Comparison of ENCODE assay signal across 8 mouse cellular contexts in the genomic region with DNA sequence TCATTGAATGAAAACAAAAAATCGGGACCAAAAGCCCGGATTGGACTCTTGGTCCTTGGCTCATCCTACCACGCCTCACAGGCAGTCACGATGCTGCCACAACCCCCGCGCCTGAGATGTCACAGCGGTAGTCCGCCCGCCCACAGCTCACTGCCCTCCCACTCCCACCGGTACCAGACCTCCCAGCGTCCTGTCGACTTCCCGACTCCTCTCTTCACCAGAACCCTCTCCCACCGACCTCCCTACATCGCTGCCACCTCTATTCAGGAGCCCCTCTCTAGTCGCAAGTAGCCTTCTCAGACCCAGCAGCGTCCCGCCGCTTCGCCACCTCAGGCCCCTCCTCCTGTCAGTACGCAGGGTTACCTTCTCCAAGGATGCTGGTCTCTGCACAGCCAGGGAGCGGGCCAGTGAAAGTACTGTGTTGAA. TPM values are rescaled to one million over a fixed set of nuclear protein-coding genes. Genes with fewer than 3 reads are reported as not detected.
A peak's percentile ranks its signal among the peaks of the same experiment; 100 is the strongest.
DNase-seq lines count a peak whose midpoint lies in the region; ATAC-seq lines count a peak whose summit lies in the region.

No protein-coding gene starts in this region.

- peak; percentile 58 for DNase-seq in adrenal gland, adult 8-10 months
- peak; percentile 76 for DNase-seq in thymus, postnatal 4 days

- ATAC-seq in CD4-positive, CD25-positive, alpha-beta regulatory T cell, adult 4 months: peak; percentile 34
- ATAC-seq in heart, embryonic 13.5 days (ENCODE audit: extremely low read depth, insufficient number of reproducible peaks, low FRiP score, low TSS enrichment): peak; percentile 55
- peak; percentile 87 for ATAC-seq in kidney, embryonic 16.5 days (ENCODE audit: low FRiP score, low TSS enrichment)
- ATAC-seq in limb, embryonic 15.5 days (ENCODE audit: insufficient number of reproducible peaks, low FRiP score, low TSS enrichment, low read depth): peak; percentile 78
- peak; percentile 88 for ATAC-seq in midbrain, embryonic 15.5 days (replicated peaks)

- H3K36me3 ChIP-seq in erythroblast, embryonic 14.5 days (ENCODE audit: control insufficient read depth): peaks cover 33% of the 10 kb centered on the region
- peaks cover 13% of the 10 kb centered on the region for H3K36me3 ChIP-seq in heart, embryonic 13.5 days
- no peaks in the 10 kb centered on the region; the same call in 1 of the 2 replicates for H3K36me3 ChIP-seq in kidney, embryonic 16.5 days (ENCODE audit: insufficient read depth, low read length)
- no peaks in the 10 kb centered on the region; the same call in 1 of the 2 replicates for H3K36me3 ChIP-seq in limb, embryonic 15.5 days
- H3K36me3 ChIP-seq in midbrain, embryonic 15.5 days (replicated peaks): no peaks in the 10 kb centered on the region

- H3K4me3 ChIP-seq in erythroblast, embryonic 14.5 days (replicated peaks): peak overlapping the region; percentile 88
- peak overlapping the region; percentile 74 for H3K4me3 ChIP-seq in heart, embryonic 13.5 days
- peak overlapping the region; percentile 84 for H3K4me3 ChIP-seq in kidney, embryonic 16.5 days (ENCODE audit: low read length)
- peak overlapping the region; percentile 87 for H3K4me3 ChIP-seq in limb, embryonic 15.5 days
- H3K4me3 ChIP-seq in midbrain, embryonic 15.5 days: peak overlapping the region; percentile 94

- H3K4me1 ChIP-seq in erythroblast, embryonic 14.5 days (ENCODE audit: control insufficient read depth): peaks cover 51% of the 10 kb centered on the region
- peaks cover 37% of the 10 kb centered on the region for H3K4me1 ChIP-seq in heart, embryonic 13.5 days
- peaks cover 17% of the 10 kb centered on the region for H3K4me1 ChIP-seq in kidney, embryonic 16.5 days (ENCODE audit: insufficient read depth, low read length)
- H3K4me1 ChIP-seq in limb, embryonic 15.5 days: peaks cover 21% of the 10 kb centered on the region
- H3K4me1 ChIP-seq in midbrain, embryonic 15.5 days: peaks cover 42% of the 10 kb centered on the region

- WGBS in heart, embryonic 13.5 days: 1% methylated on average over 22 of the region's 22 CpGs
- WGBS in kidney, embryonic 16.5 days: under 1% methylated on average over 22 of the region's 22 CpGs
- WGBS in limb, embryonic 15.5 days: 0% methylated on average over 22 of the region's 22 CpGs
- under 1% methylated on average over 22 of the region's 22 CpGs for WGBS in midbrain, embryonic 15.5 days

- H3K9me3 ChIP-seq in erythroblast, embryonic 14.5 days (ENCODE audit: control insufficient read depth, low read length): no peaks in the 10 kb centered on the region
- no peaks in the 10 kb centered on the region for H3K9me3 ChIP-seq in heart, embryonic 13.5 days
- H3K9me3 ChIP-seq in kidney, embryonic 16.5 days (ENCODE audit: low read length): no peaks in the 10 kb centered on the region
- H3K9me3 ChIP-seq in limb, embryonic 15.5 days: no peaks in the 10 kb centered on the region
- H3K9me3 ChIP-seq in midbrain, embryonic 15.5 days: no peaks in the 10 kb centered on the region

- H3K9ac ChIP-seq in heart, embryonic 13.5 days: peak overlapping the region; percentile 92
- peak overlapping the region; percentile 78 for H3K9ac ChIP-seq in kidney, embryonic 16.5 days (replicated peaks; ENCODE audit: low read length)
- H3K9ac ChIP-seq in limb, embryonic 15.5 days: peak overlapping the region; percentile 61
- peak overlapping the region; percentile 74 for H3K9ac ChIP-seq in midbrain, embryonic 15.5 days

- H3K4me2 ChIP-seq in heart, embryonic 13.5 days: peak overlapping the region; percentile 80
- H3K4me2 ChIP-seq in kidney, embryonic 16.5 days (replicated peaks; ENCODE audit: low read depth, low read length): peak overlapping the region; percentile 76
- H3K4me2 ChIP-seq in limb, embryonic 15.5 days: peak overlapping the region; percentile 72
- H3K4me2 ChIP-seq in midbrain, embryonic 15.5 days: peak overlapping the region; percentile 54

- H3K27ac ChIP-seq in heart, embryonic 13.5 days (replicated peaks): peak overlapping the region; percentile 88
- peak overlapping the region; percentile 68 for H3K27ac ChIP-seq in kidney, embryonic 16.5 days (ENCODE audit: low read length)
- H3K27ac ChIP-seq in limb, embryonic 15.5 days: peak overlapping the region; percentile 80
- H3K27ac ChIP-seq in midbrain, embryonic 15.5 days: peak overlapping the region; percentile 92

- H3K27me3 ChIP-seq in erythroblast, embryonic 14.5 days (ENCODE audit: control insufficient read depth): no peaks in the 10 kb centered on the region
- H3K27me3 ChIP-seq in heart, embryonic 13.5 days (replicated peaks): no peaks in the 10 kb centered on the region
- H3K27me3 ChIP-seq in kidney, embryonic 16.5 days (ENCODE audit: insufficient read depth, low read length): no peaks in the 10 kb centered on the region
- no peaks in the 10 kb centered on the region for H3K27me3 ChIP-seq in limb, embryonic 15.5 days
- no peaks in the 10 kb centered on the region for H3K27me3 ChIP-seq in midbrain, embryonic 15.5 days (replicated peaks)

RNA-seq across cellular contexts. Expression of a gene that starts 0.5 kb away (rescaled TPM):
- polyA plus RNA-seq in CD4-positive, CD25-positive, alpha-beta regulatory T cell, adult 4 months (2017; shearing (Covaris generic)): 10 to 100 TPM; 10.5 to 22.1 TPM
- 10 to 100 TPM; 26.7 to 32.4 (median 29.4) TPM for total RNA-seq in adrenal gland, adult 8-10 months (2022)
- polyA plus RNA-seq in erythroblast, embryonic 14.5 days (2012): 0.49 and 0.66 TPM in 2 replicates
- 11.0 and 12.0 TPM in 2 replicates for polyA plus RNA-seq in heart, embryonic 13.5 days (2015; fragmentation: Nextera tagmentation; extraction: Ambion mirVana)
- polyA plus RNA-seq in kidney, embryonic 16.5 days (2015; fragmentation: Nextera tagmentation; extraction: Ambion mirVana): 14.7 and 15.6 TPM in 2 replicates
- 18.1 and 20.5 TPM in 2 replicates for polyA plus RNA-seq in limb, embryonic 15.5 days (2015; fragmentation: Nextera tagmentation; extraction: Ambion mirVana)
- polyA plus RNA-seq in midbrain, embryonic 15.5 days (2015; fragmentation: Nextera tagmentation; extraction: Ambion mirVana): 24.5 and 25.1 TPM in 2 replicates

RNA-seq across cellular contexts. Expression of a gene that starts 0.8 kb away (rescaled TPM):
- 10 to 100 TPM; 56.9 to 57.5 TPM for polyA plus RNA-seq in CD4-positive, CD25-positive, alpha-beta regulatory T cell, adult 4 months (2017; shearing (Covaris generic))
- 100 to 1,000 TPM in 2 of 4 experiments, 10 to 100 TPM in 2; 86.3 to 111 (median 102) TPM for total RNA-seq in adrenal gland, adult 8-10 months (2022)
- polyA plus RNA-seq in erythroblast, embryonic 14.5 days (2012): 0.79 and 1.9 TPM in 2 replicates
- 26.7 and 29.0 TPM in 2 replicates for polyA plus RNA-seq in heart, embryonic 13.5 days (2015; fragmentation: Nextera tagmentation; extraction: Ambion mirVana)
- polyA plus RNA-seq in kidney, embryonic 16.5 days (2015; fragmentation: Nextera tagmentation; extraction: Ambion mirVana): 39.1 and 39.2 TPM in 2 replicates
- 26.0 and 30.7 TPM in 2 replicates for polyA plus RNA-seq in limb, embryonic 15.5 days (2015; fragmentation: Nextera tagmentation; extraction: Ambion mirVana)
- polyA plus RNA-seq in midbrain, embryonic 15.5 days (2015; fragmentation: Nextera tagmentation; extraction: Ambion mirVana): 68.4 and 77.8 TPM in 2 replicates

RNA-seq across cellular contexts. Expression of a gene that starts 46.5 kb away (rescaled TPM):
- 10 to 100 TPM; 20.2 to 24.2 TPM for polyA plus RNA-seq in CD4-positive, CD25-positive, alpha-beta regulatory T cell, adult 4 months (2017; shearing (Covaris generic))
- 10 to 100 TPM; 27.7 to 38.9 (median 36.1) TPM for total RNA-seq in adrenal gland, adult 8-10 months (2022)
- polyA plus RNA-seq in erythroblast, embryonic 14.5 days (2012): 0.84 and 0.88 TPM in 2 replicates
- 42.8 and 46.0 TPM in 2 replicates for polyA plus RNA-seq in heart, embryonic 13.5 days (2015; fragmentation: Nextera tagmentation; extraction: Ambion mirVana)
- 77.6 and 78.5 TPM in 2 replicates for polyA plus RNA-seq in kidney, embryonic 16.5 days (2015; fragmentation: Nextera tagmentation; extraction: Ambion mirVana)
- 69.5 and 72.8 TPM in 2 replicates for polyA plus RNA-seq in limb, embryonic 15.5 days (2015; fragmentation: Nextera tagmentation; extraction: Ambion mirVana)
- polyA plus RNA-seq in midbrain, embryonic 15.5 days (2015; fragmentation: Nextera tagmentation; extraction: Ambion mirVana): 83.2 and 89.6 TPM in 2 replicates

Comparison
In these comparisons a context has a peak if more than half of its experiments do, and no peak if none do; other contexts are left out.
1. Peak in every context shown above with its lines: DNase-seq, ATAC-seq, H3K4me3 ChIP-seq and H3K27ac ChIP-seq.
2. ATAC-seq: peak in every context shown above with its lines; median percentile 88 in midbrain, embryonic 15.5 days; 87 in kidney, embryonic 16.5 days; 78 in limb, embryonic 15.5 days; 55 in heart, embryonic 13.5 days; 34 in CD4-positive, CD25-positive, alpha-beta regulatory T cell, adult 4 months.
3. RNA of a gene that starts 46.5 kb away (polyA plus RNA-seq): 83.2 to 89.6 TPM in midbrain, embryonic 15.5 days, 77.6 to 78.5 TPM in kidney, embryonic 16.5 days, 69.5 to 72.8 TPM in limb, embryonic 15.5 days, 42.8 to 46.0 TPM in heart, embryonic 13.5 days and 20.2 to 24.2 TPM in CD4-positive, CD25-positive, alpha-beta regulatory T cell, adult 4 months; 0.84 to 0.88 TPM in erythroblast, embryonic 14.5 days; every median in the first group is over 10 times any median in the second.